Mouse (Mus musculus) olfactory bulb, adult 2 months (tissue): Measurements from ENCODE around the gene Tmem167b. TPM values are rescaled to one million over a fixed set of nuclear protein-coding genes. Genes with fewer than 3 reads are reported as not detected.
A peak's percentile ranks its signal among the peaks of the same experiment; 100 is the strongest.

Experiments used
- H3K27ac ChIP-seq: fragments of 200-500 bp; 2 replicates; pipeline ENCODE4 v1.5.1; 2012; ENCODE audit warnings: low read depth, low read length; ENCODE audit not compliant: insufficient read depth
- H3K4me1 ChIP-seq: fragments of 200-500 bp; 2 replicates; pipeline ENCODE4 v1.6.1; 2012; ENCODE audit warnings: low read length; ENCODE audit not compliant: control insufficient read depth, insufficient read depth
- H3K4me3 ChIP-seq: fragments of 200-500 bp; 2 replicates; pipeline ENCODE4 v1.5.1; 2012; ENCODE audit warnings: mild to moderate bottlenecking, low read depth, low read length, moderate library complexity; ENCODE audit not compliant: insufficient read depth
- CTCF ChIP-seq: fragments of 200-500 bp; IDR thresholded peaks from 2 replicates; pipeline ENCODE4 v1.5.1; 2012; ENCODE audit warnings: low read depth, mild to moderate bottlenecking, low read length, moderate library complexity; ENCODE audit not compliant: insufficient read depth
- POLR2A ChIP-seq: fragments of 200-500 bp; IDR thresholded peaks from 2 replicates; pipeline ENCODE4 v1.6.1; 2012; ENCODE audit warnings: mild to moderate bottlenecking, low read depth, low read length, moderate library complexity; ENCODE audit not compliant: insufficient read depth
- WGBS: fragments of 180-500 bp; shearing (Covaris S2); methylation state at CpG from one replicate; pipeline ENCODE4 v1.1.7; 2018; 5-methylcytosine and 5-hydroxymethylcytosine counted together
- polyA plus RNA-seq: library from polyadenylated mRNA; stranded (reverse); fragments of >200 nt; gene quantifications from 2 replicates; pipeline ENCODE4 v1.2.4, GENCODE M21; 2012; ENCODE audit warnings: low replicate concordance; ENCODE audit not compliant: missing spikeins, insufficient read depth, insufficient read length

Tmem167b gene
- polyA plus RNA-seq, 1 experiment: not detected

- peak overlapping the region; percentile 70 for H3K27ac ChIP-seq
- under 1% methylated on average over 42 of the region's 42 CpGs for WGBS
- H3K4me1 ChIP-seq: no peaks in the 10 kb centered on the region
- no peak for TF ChIP-seq POLR2A
- no peak for TF ChIP-seq CTCF
- H3K4me3 ChIP-seq: peak overlapping the region; percentile 83
These were observed 8.1 kb downstream of the Tmem167b start for GRCm38 (mm10) chr3:108554111-108554561.

DNA sequence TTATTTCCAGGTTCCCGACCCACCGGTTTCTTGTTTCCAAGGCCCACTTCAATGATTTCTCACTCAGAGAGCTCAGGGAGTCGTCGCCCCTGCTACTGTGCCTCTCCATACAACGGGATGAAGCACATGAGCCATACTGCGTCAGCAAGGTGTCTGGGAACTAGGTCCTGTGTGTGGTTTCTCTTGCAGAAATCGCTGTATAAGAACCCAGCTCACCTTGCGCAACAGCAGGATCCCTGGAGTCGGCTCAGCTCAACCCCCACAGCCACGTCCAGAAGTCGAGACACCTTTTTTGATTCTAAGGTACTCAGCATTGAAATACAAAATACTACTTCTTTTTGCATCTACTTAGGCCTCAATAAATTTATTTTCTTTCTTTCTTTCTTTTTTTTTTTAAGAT lies 20.0 kb downstream of the Tmem167b start:
- H3K4me3 ChIP-seq: no peak overlapping the region
- peaks cover 2% of the 10 kb centered on the region; the same call in 1 of the 2 replicates for H3K4me1 ChIP-seq
- H3K27ac ChIP-seq: no peak overlapping the region
- 87% methylated on average over 11 of the region's 11 CpGs for WGBS
- TF ChIP-seq POLR2A: no peak
- TF ChIP-seq CTCF: no peak

- Histone ChIP-seq H3K4me3 (peak overlapping the region; percentile 41), H3K27ac (no peak overlapping the region), H3K4me1 (peaks cover 4% of the 10 kb centered on the region; the same call in 1 of the 2 replicates)
- 5% methylated on average over 17 of the region's 17 CpGs for WGBS
- TF ChIP-seq CTCF (peak; percentile 84), POLR2A (no peak)
These were observed 25.0 kb downstream of the Tmem167b start for GRCm38 (mm10) chr3:108537303-108537702.

DNA sequence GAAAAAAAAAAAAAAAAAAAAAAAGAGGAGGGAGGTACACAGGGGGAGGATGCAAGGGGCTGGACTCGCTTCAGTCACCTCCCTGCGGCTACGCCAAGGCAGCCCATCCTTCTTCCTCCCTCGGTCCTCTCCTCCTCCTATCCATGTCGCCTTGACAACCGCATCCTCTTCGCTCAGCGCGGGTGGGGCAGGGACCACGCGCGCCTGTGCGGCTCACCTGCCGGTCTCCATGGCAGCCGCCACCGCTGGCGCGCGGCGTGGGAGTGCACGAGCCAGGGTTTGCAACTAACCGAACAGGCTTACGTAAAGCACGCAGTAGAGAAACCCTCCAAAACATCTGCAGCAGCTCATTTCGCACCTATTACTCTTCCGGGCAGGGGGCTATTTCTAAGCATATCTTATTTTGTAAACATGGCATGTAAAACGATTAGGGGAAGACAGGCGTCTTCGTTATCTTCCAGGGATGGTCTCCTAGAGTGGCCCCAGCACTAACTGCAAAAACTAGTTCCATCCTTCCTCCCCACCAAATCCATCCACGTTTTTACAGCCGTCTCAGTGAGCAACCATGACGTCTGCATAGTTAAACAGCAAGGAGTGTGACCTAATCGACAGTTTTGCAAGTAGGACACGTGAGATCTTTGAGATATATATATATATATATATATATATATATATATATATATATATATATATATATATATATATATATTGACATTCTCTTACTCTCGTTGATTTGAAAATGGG lies 25.6 kb downstream of the Tmem167b start, which contains the start of gene 5330417C22Rik:
TSS of gene 5330417C22Rik (minus strand) at position 20 of the 744 bp plus-strand sequence.
- no peak for TF ChIP-seq CTCF
- TF ChIP-seq POLR2A: 0 out of 2 replicates have a peak, but pooled peaks have one; percentile 24
- under 1% methylated on average over 35 of the region's 35 CpGs for WGBS
- Histone ChIP-seq H3K4me3 (peak within 1 kb of the TSS; percentile 56), H3K27ac (peak within 1 kb of the TSS; percentile 72; the same call in 1 of the 2 replicates), H3K4me1 (peaks cover 4% of the 10 kb centered on the region; the same call in 1 of the 2 replicates)

GRCm38 (mm10) chr3:108535896-108536516 lies 26.3 kb downstream of the Tmem167b start:
- Histone ChIP-seq H3K4me3 (peak overlapping the region; percentile 56), H3K4me1 (peaks cover 4% of the 10 kb centered on the region; the same call in 1 of the 2 replicates), H3K27ac (peak overlapping the region; percentile 72; the same call in 1 of the 2 replicates)
- WGBS: 5% methylated on average over 15 of the region's 15 CpGs
- TF ChIP-seq CTCF: no peak
- no peak for TF ChIP-seq POLR2A

DNA sequence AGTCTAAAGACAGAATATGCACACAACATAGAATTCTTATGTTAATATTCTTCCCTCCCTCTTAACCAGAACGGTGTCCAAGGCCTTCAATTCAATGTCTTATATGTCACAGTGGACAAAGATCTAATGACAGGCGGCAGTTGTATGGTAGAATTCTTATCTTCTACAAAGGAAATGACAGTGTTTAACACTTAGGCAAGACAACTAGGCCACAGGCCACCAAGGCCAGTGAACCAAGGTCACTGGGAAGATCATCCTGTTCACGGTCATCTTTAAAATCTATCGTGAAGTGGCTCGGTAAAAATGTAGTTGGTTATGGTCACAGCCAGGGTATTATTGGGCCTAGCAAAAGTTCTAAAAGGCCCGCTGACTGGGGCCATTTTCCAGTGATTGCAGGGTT lies 28.3 kb downstream of the Tmem167b start, which contains the start of gene 1700013F07Rik:
TSS of gene 1700013F07Rik (plus strand) at position 200 of the 400 bp plus-strand sequence.
- 92% methylated on average over 6 of the region's 6 CpGs for WGBS
- Histone ChIP-seq H3K4me3 (no peak within 1 kb of the TSS), H3K4me1 (peaks cover 4% of the 10 kb centered on the region; the same call in 1 of the 2 replicates), H3K27ac (no peak within 1 kb of the TSS)
- TF ChIP-seq CTCF (no peak), POLR2A (no peak)

DNA sequence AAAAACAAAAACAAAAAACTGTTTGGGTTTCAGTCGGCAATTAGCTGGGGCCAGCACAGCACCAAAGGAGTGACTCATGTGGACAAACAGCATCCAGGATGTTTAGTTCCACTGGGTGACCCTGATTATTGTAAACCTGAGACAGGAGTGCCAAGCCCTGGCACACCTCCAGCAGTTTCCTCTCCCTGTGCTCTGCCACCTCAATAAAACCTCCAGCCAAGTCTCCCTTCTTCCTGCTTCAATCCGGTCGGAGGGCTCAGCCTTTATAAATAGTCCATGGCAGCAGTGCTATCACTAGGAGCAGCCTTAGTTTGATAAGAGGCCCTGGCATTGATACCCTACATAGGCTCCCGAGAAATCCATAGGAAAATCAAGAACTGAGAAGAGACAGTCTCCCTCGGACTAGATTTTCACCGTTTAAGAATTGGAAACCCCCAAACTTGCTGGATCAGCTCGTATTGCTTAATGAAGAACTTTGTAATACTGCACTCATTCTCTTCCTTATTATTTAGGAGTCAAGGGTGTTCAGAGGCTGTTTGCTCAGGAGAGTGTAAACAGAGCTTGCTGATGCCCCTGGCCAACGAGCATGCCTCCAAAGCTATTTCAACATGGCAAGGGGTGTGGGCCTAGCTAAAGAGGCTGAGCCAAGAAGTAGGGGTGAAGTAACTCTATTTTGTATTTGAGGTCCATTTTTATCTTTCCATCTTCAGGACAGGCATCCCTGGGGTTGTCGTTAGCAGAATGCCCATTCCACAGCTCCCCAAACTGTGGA lies 29.0 kb downstream of the Tmem167b start:
- H3K4me1 ChIP-seq: peaks cover 4% of the 10 kb centered on the region; the same call in 1 of the 2 replicates
- WGBS: 57% methylated on average over 9 of the region's 9 CpGs
- H3K4me3 ChIP-seq: no peak overlapping the region
- no peak overlapping the region for H3K27ac ChIP-seq
- no peak for TF ChIP-seq POLR2A
- TF ChIP-seq CTCF: no peak

- Histone ChIP-seq H3K4me3 (no peak overlapping the region), H3K27ac (no peak overlapping the region), H3K4me1 (no peaks in the 10 kb centered on the region)
- 94% methylated on average over 8 of the region's 8 CpGs for WGBS
- TF ChIP-seq CTCF: no peak
- no peak for TF ChIP-seq POLR2A
These were observed 33.8 kb downstream of the Tmem167b start for GRCm38 (mm10) chr3:108528489-108528888.

DNA sequence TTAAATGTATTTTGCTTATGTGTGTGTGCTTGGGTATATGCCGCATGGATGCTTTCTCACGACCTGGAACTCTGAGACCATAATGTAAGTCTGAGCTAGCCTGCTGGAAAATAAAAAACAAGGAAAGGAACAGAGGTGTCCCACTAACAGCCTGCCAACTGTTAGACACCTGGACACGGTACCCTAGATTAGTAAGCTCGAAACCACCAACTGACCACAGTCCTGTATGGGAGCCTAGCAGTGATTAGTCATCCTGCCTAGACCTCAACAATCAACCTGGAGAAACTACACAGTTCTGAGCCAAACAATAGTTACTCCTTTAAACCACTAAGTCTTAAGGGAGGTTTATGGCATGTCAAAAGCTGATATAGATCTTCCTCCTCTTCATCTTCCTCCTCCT lies 38.9 kb downstream of the Tmem167b start:
- TF ChIP-seq CTCF: no peak
- TF ChIP-seq POLR2A: no peak
- H3K4me1 ChIP-seq: no peaks in the 10 kb centered on the region
- WGBS: 91% methylated on average over 4 of the region's 4 CpGs
- no peak overlapping the region for H3K4me3 ChIP-seq
- no peak overlapping the region for H3K27ac ChIP-seq
